Mouse (Mus musculus): ENCODE measurements around the gene Ccdc191. TPM values are rescaled to one million over a fixed set of nuclear protein-coding genes. Genes with fewer than 3 reads are reported as not detected.

Gene Ccdc191
- polyA plus RNA-seq, 1 experiment = 1.5 TPM

- H3K4me2 ChIP-seq (ENCODE audit: low read depth) = no peak overlapping the region
- TF ChIP-seq TCF12 (IDR thresholded peaks at IDR 0.05; ENCODE audit: insufficient read depth, poor library complexity, severe bottlenecking) (no peak), CEBPB (IDR thresholded peaks at IDR 0.05; ENCODE audit: insufficient read depth, poor library complexity, severe bottlenecking) (no peak), POLR2A (IDR thresholded peaks at IDR 0.05; ENCODE audit: insufficient read length, low read depth) (no peak), SRF (IDR thresholded peaks at IDR 0.05; ENCODE audit: control insufficient read depth, insufficient read length, low read depth) (no peak), REST (IDR thresholded peaks at IDR 0.05; ENCODE audit: insufficient read depth, insufficient read length) (no peak), MAX (IDR thresholded peaks at IDR 0.05; ENCODE audit: low read depth) (no peak), POLR2AphosphoS2 (IDR thresholded peaks at IDR 0.05; ENCODE audit: insufficient read length, low read depth) (no peak), MYOD1 (IDR thresholded peaks at IDR 0.05; ENCODE audit: control insufficient read depth in 1 of 3, insufficient read length in 2 of 3, low read depth in 2 of 3) (no peak), TCF3 (IDR thresholded peaks at IDR 0.05; ENCODE audit: insufficient read length, low read depth) (no peak), MYOG (IDR thresholded peaks at IDR 0.05; ENCODE audit: control insufficient read depth in 1 of 3, insufficient read depth in 1 of 3, insufficient read length in 2 of 3, low read depth in 2 of 3) (no peak), USF1 (IDR thresholded peaks at IDR 0.05; ENCODE audit: low read depth) (no peak), E2F4 (IDR thresholded peaks at IDR 0.05; ENCODE audit: insufficient read depth) (no peak)
- H3K36me3 ChIP-seq (ENCODE audit: control insufficient read depth, insufficient read depth) = no peaks in the 10 kb centered on the region
- no peak overlapping the region for H3K4me3 ChIP-seq
- no peak overlapping the region for H3ac ChIP-seq (ENCODE audit: control insufficient read depth, insufficient read length)
- no peaks in the 10 kb centered on the region for H3K27me3 ChIP-seq (ENCODE audit: control insufficient read depth, insufficient read depth, insufficient read length)
- H3K79me2 ChIP-seq (ENCODE audit: control insufficient read depth, insufficient read depth) = no peaks in the 10 kb centered on the region
Observed at GRCm38 (mm10) chr16:43900571-43900970, 11.0 kb downstream of the Ccdc191 start.

GRCm38 (mm10) chr16:43908881-43909280 lies 19.3 kb downstream of the Ccdc191 start:
- H3K4me2 ChIP-seq (ENCODE audit: low read depth) = no peak overlapping the region
- H3ac ChIP-seq (ENCODE audit: control insufficient read depth, insufficient read length) = no peak overlapping the region
- TF ChIP-seq POLR2AphosphoS2 (IDR thresholded peaks at IDR 0.05; ENCODE audit: insufficient read length, low read depth) (no peak), SRF (IDR thresholded peaks at IDR 0.05; ENCODE audit: control insufficient read depth, insufficient read length, low read depth) (no peak), TCF12 (IDR thresholded peaks at IDR 0.05; ENCODE audit: insufficient read depth, poor library complexity, severe bottlenecking) (no peak), E2F4 (IDR thresholded peaks at IDR 0.05; ENCODE audit: insufficient read depth) (no peak), MYOD1 (IDR thresholded peaks at IDR 0.05; ENCODE audit: control insufficient read depth in 1 of 3, insufficient read length in 2 of 3, low read depth in 2 of 3) (no peak), REST (IDR thresholded peaks at IDR 0.05; ENCODE audit: insufficient read depth, insufficient read length) (no peak)
- no peaks in the 10 kb centered on the region for H3K79me2 ChIP-seq (ENCODE audit: control insufficient read depth, insufficient read depth)
- no peaks in the 10 kb centered on the region for H3K36me3 ChIP-seq (ENCODE audit: control insufficient read depth, insufficient read depth)
- H3K4me3 ChIP-seq = no peak overlapping the region
- no peaks in the 10 kb centered on the region for H3K27me3 ChIP-seq (ENCODE audit: control insufficient read depth, insufficient read depth, insufficient read length)

GRCm38 (mm10) chr16:43918867-43919266 lies 29.3 kb downstream of the Ccdc191 start:
- Histone ChIP-seq H3K4me2 (ENCODE audit: low read depth) (no peak overlapping the region), H3K79me2 (ENCODE audit: control insufficient read depth, insufficient read depth) (no peaks in the 10 kb centered on the region), H3ac (ENCODE audit: control insufficient read depth, insufficient read length) (no peak overlapping the region), H3K27me3 (ENCODE audit: control insufficient read depth, insufficient read depth, insufficient read length) (no peaks in the 10 kb centered on the region), H3K36me3 (ENCODE audit: control insufficient read depth, insufficient read depth) (no peaks in the 10 kb centered on the region), H3K4me3 (no peak overlapping the region)
- TF ChIP-seq MYOG (IDR thresholded peaks at IDR 0.05; ENCODE audit: control insufficient read depth in 1 of 3, insufficient read depth in 1 of 3, insufficient read length in 2 of 3, low read depth in 2 of 3) (no peak), TCF3 (IDR thresholded peaks at IDR 0.05; ENCODE audit: insufficient read length, low read depth) (no peak), SRF (IDR thresholded peaks at IDR 0.05; ENCODE audit: control insufficient read depth, insufficient read length, low read depth) (no peak), MAX (IDR thresholded peaks at IDR 0.05; ENCODE audit: low read depth) (no peak), E2F4 (IDR thresholded peaks at IDR 0.05; ENCODE audit: insufficient read depth) (no peak), POLR2A (IDR thresholded peaks at IDR 0.05; ENCODE audit: insufficient read length, low read depth) (no peak), CEBPB (IDR thresholded peaks at IDR 0.05; ENCODE audit: insufficient read depth, poor library complexity, severe bottlenecking) (no peak), MYOD1 (IDR thresholded peaks at IDR 0.05; ENCODE audit: control insufficient read depth in 1 of 3, insufficient read length in 2 of 3, low read depth in 2 of 3) (no peak), USF1 (IDR thresholded peaks at IDR 0.05; ENCODE audit: low read depth) (no peak)

- Histone ChIP-seq H3ac (ENCODE audit: control insufficient read depth, insufficient read length) (no peak overlapping the region), H3K4me3 (no peak overlapping the region), H3K36me3 (ENCODE audit: control insufficient read depth, insufficient read depth) (no peaks in the 10 kb centered on the region), H3K4me2 (ENCODE audit: low read depth) (no peak overlapping the region), H3K27me3 (ENCODE audit: control insufficient read depth, insufficient read depth, insufficient read length) (no peaks in the 10 kb centered on the region), H3K79me2 (ENCODE audit: control insufficient read depth, insufficient read depth) (no peaks in the 10 kb centered on the region)
- no peak for TF ChIP-seq REST (IDR thresholded peaks at IDR 0.05; ENCODE audit: insufficient read depth, insufficient read length)
Observed at GRCm38 (mm10) chr16:43922024-43922423, 32.4 kb downstream of the Ccdc191 start.

- H3K4me3 ChIP-seq = no peak overlapping the region
- H3K36me3 ChIP-seq (ENCODE audit: control insufficient read depth, insufficient read depth) = no peaks in the 10 kb centered on the region
- H3ac ChIP-seq (ENCODE audit: control insufficient read depth, insufficient read length) = no peak overlapping the region
- no peak overlapping the region for H3K4me2 ChIP-seq (ENCODE audit: low read depth)
- TF ChIP-seq MYOD1 (IDR thresholded peaks at IDR 0.05; ENCODE audit: control insufficient read depth in 1 of 3, insufficient read length in 2 of 3, low read depth in 2 of 3) (no peak), SRF (IDR thresholded peaks at IDR 0.05; ENCODE audit: control insufficient read depth, insufficient read length, low read depth) (no peak), TCF12 (IDR thresholded peaks at IDR 0.05; ENCODE audit: insufficient read depth, poor library complexity, severe bottlenecking) (no peak), POLR2AphosphoS2 (IDR thresholded peaks at IDR 0.05; ENCODE audit: insufficient read length, low read depth) (no peak), E2F4 (IDR thresholded peaks at IDR 0.05; ENCODE audit: insufficient read depth) (no peak), CEBPB (IDR thresholded peaks at IDR 0.05; ENCODE audit: insufficient read depth, poor library complexity, severe bottlenecking) (no peak), POLR2A (IDR thresholded peaks at IDR 0.05; ENCODE audit: insufficient read length, low read depth) (no peak)
- H3K79me2 ChIP-seq (ENCODE audit: control insufficient read depth, insufficient read depth) = no peaks in the 10 kb centered on the region
- H3K27me3 ChIP-seq (ENCODE audit: control insufficient read depth, insufficient read depth, insufficient read length) = no peaks in the 10 kb centered on the region
Observed at GRCm38 (mm10) chr16:43922630-43923029, 33.0 kb downstream of the Ccdc191 start.
